Mouse (Mus musculus) kidney, adult 2 months (tissue): ENCODE results near the gene Glcci1. TPM values are rescaled to one million over a fixed set of nuclear protein-coding genes. Genes with fewer than 3 reads are reported as not detected.
A peak's percentile ranks its signal among the peaks of the same experiment; 100 is the strongest.

Source experiments
- DNase-seq: peaks from one replicate; pipeline ENCODE4 v3.0.0; 2021
- H3K27ac ChIP-seq: fragments of 200-500 bp; 2 replicates; pipeline ENCODE4 v1.5.1; 2012; ENCODE audit warnings: low read depth, low read length, control low read depth, inconsistent platforms; ENCODE audit not compliant: insufficient read depth
- H3K27me3 ChIP-seq: fragments of 200-500 bp; replicated peaks from 2 replicates; pipeline ENCODE4 v1.6.1; 2012; ENCODE audit warnings: mild to moderate bottlenecking, moderate library complexity, low read length, inconsistent platforms; ENCODE audit not compliant: control insufficient read depth, insufficient read depth
- H3K36me3 ChIP-seq: fragments of 200-500 bp; 2 replicates; pipeline ENCODE4 v1.6.1; 2012; ENCODE audit warnings: mild to moderate bottlenecking, moderate library complexity, low read length, inconsistent platforms; ENCODE audit not compliant: control insufficient read depth, insufficient read depth
- H3K4me1 ChIP-seq: fragments of 200-500 bp; 2 replicates; pipeline ENCODE4 v1.6.1; 2011; ENCODE audit warnings: low read length; ENCODE audit not compliant: control insufficient read depth, insufficient read depth
- H3K4me3 ChIP-seq: fragments of 200-500 bp; 2 replicates; pipeline ENCODE4 v1.5.1; 2011; ENCODE audit warnings: mild to moderate bottlenecking, low read depth, low read length, control low read depth; ENCODE audit not compliant: insufficient read depth
- CTCF ChIP-seq: fragments of 200-500 bp; conservative IDR thresholded peaks from 2 replicates; pipeline ENCODE4 v1.5.1; 2011; ENCODE audit warnings: low read depth, mild to moderate bottlenecking, control low read depth, low read length, moderate library complexity, mixed read lengths; ENCODE audit not compliant: insufficient read depth, insufficient read length
- POLR2A ChIP-seq: fragments of 200-500 bp; IDR thresholded peaks from one replicate; pipeline ENCODE4 v1.6.1; 2011; ENCODE audit warnings: low read depth, low read length, control low read depth
- WGBS: fragments of 180-500 bp; shearing (Covaris S2); methylation state at CpG from one replicate; pipeline ENCODE4 v1.1.7; 2018; 5-methylcytosine and 5-hydroxymethylcytosine counted together
- polyA plus RNA-seq: library from polyadenylated mRNA; depleted of rRNA; stranded (reverse); fragments of >200 nt; gene quantifications from 2 replicates; pipeline ENCODE4 v1.2.3, GENCODE M21; 2012

Gene Glcci1
- polyA plus RNA-seq, 1 experiment, result 3.6 TPM

GRCm38 (mm10) chr6:8472915-8473314, 36.5 kb upstream of the Glcci1 start:
- Histone ChIP-seq H3K27me3 (no peaks in the 10 kb centered on the region), H3K36me3 (no peaks in the 10 kb centered on the region), H3K27ac (no peak overlapping the region), H3K4me1 (peaks cover 4% of the 10 kb centered on the region; the same call in 1 of the 2 replicates), H3K4me3 (no peak overlapping the region)
- 36% methylated on average over 5 of the region's 5 CpGs for WGBS
- TF ChIP-seq POLR2A (no peak), CTCF (no peak)
- peak; percentile 39 for DNase-seq

GRCm38 (mm10) chr6:8473498-8473897, 35.9 kb upstream of the Glcci1 start:
- Histone ChIP-seq H3K27ac (no peak overlapping the region), H3K4me3 (no peak overlapping the region), H3K36me3 (no peaks in the 10 kb centered on the region), H3K27me3 (no peaks in the 10 kb centered on the region), H3K4me1 (peaks cover 4% of the 10 kb centered on the region; the same call in 1 of the 2 replicates)
- DNase-seq, result peak; percentile 12
- WGBS, result 39% methylated on average over 5 of the region's 5 CpGs
- TF ChIP-seq CTCF (no peak), POLR2A (no peak)

- no peak overlapping the region for H3K4me3 ChIP-seq
- H3K4me1 ChIP-seq, result peaks cover 4% of the 10 kb centered on the region; the same call in 1 of the 2 replicates
- no peaks in the 10 kb centered on the region for H3K36me3 ChIP-seq
- no peak for TF ChIP-seq POLR2A
- TF ChIP-seq CTCF, result no peak
- DNase-seq, result no peak
- H3K27ac ChIP-seq, result no peak overlapping the region
- no peaks in the 10 kb centered on the region for H3K27me3 ChIP-seq
- WGBS, result 76% methylated on average over 3 of the region's 3 CpGs
Measured at GRCm38 (mm10) chr6:8474316-8474715, 35.1 kb upstream of the Glcci1 start.

- DNase-seq, result no peak
- Histone ChIP-seq H3K4me3 (no peak overlapping the region), H3K27me3 (no peaks in the 10 kb centered on the region), H3K36me3 (no peaks in the 10 kb centered on the region), H3K4me1 (peaks cover under 1% of the 10 kb centered on the region; the same call in 1 of the 2 replicates), H3K27ac (no peak overlapping the region)
- 79% methylated on average over 4 of the region's 4 CpGs for WGBS
- no peak for TF ChIP-seq POLR2A
- TF ChIP-seq CTCF, result no peak
Measured at GRCm38 (mm10) chr6:8474820-8475219, 34.6 kb upstream of the Glcci1 start.

GRCm38 (mm10) chr6:8479176-8479575, 30.2 kb upstream of the Glcci1 start:
- no peak overlapping the region for H3K27ac ChIP-seq
- no peaks in the 10 kb centered on the region for H3K36me3 ChIP-seq
- whole genome bisulfite sequencing, result 76% methylated on average over 1 of the region's 1 CpGs
- TF ChIP-seq POLR2A (no peak), CTCF (no peak)
- H3K4me3 ChIP-seq, result no peak overlapping the region
- H3K27me3 ChIP-seq, result no peaks in the 10 kb centered on the region
- H3K4me1 ChIP-seq, result no peaks in the 10 kb centered on the region
- DNase-seq, result no peak

GRCm38 (mm10) chr6:8484437-8485275, 24.7 kb upstream of the Glcci1 start:
- H3K36me3 ChIP-seq, result no peaks in the 10 kb centered on the region
- no peak for DNase-seq
- WGBS, result 83% methylated on average over 17 of the region's 17 CpGs
- TF ChIP-seq CTCF, result no peak
- no peak for TF ChIP-seq POLR2A
- H3K27ac ChIP-seq, result no peak overlapping the region
- H3K4me3 ChIP-seq, result no peak overlapping the region
- no peaks in the 10 kb centered on the region for H3K4me1 ChIP-seq
- no peaks in the 10 kb centered on the region for H3K27me3 ChIP-seq

- TF ChIP-seq POLR2A, result no peak
- TF ChIP-seq CTCF, result no peak
- WGBS, result 78% methylated on average over 16 of the region's 16 CpGs
- DNase-seq, result no peak
- H3K27ac ChIP-seq, result no peak overlapping the region
- no peak overlapping the region for H3K4me3 ChIP-seq
- H3K36me3 ChIP-seq, result no peaks in the 10 kb centered on the region
- H3K27me3 ChIP-seq, result no peaks in the 10 kb centered on the region
- no peaks in the 10 kb centered on the region for H3K4me1 ChIP-seq
Measured at GRCm38 (mm10) chr6:8485414-8486175, 23.8 kb upstream of the Glcci1 start.
